Mouse (Mus musculus) kidney, adult 2 months (tissue): ENCODE data around the gene Rpusd4. TPM values are rescaled to one million over a fixed set of nuclear protein-coding genes. Genes with fewer than 3 reads are reported as not detected.
A peak's percentile ranks its signal among the peaks of the same experiment; 100 is the strongest.

Experiments
- DNase-seq: peaks from one replicate; pipeline ENCODE4 v3.0.0; 2021
- H3K27ac ChIP-seq: fragments of 200-500 bp; 2 replicates; pipeline ENCODE4 v1.5.1; 2012; ENCODE audit warnings: low read depth, low read length, control low read depth, inconsistent platforms; ENCODE audit not compliant: insufficient read depth
- H3K27me3 ChIP-seq: fragments of 200-500 bp; replicated peaks from 2 replicates; pipeline ENCODE4 v1.6.1; 2012; ENCODE audit warnings: mild to moderate bottlenecking, moderate library complexity, low read length, inconsistent platforms; ENCODE audit not compliant: control insufficient read depth, insufficient read depth
- H3K36me3 ChIP-seq: fragments of 200-500 bp; 2 replicates; pipeline ENCODE4 v1.6.1; 2012; ENCODE audit warnings: mild to moderate bottlenecking, moderate library complexity, low read length, inconsistent platforms; ENCODE audit not compliant: control insufficient read depth, insufficient read depth
- H3K4me1 ChIP-seq: fragments of 200-500 bp; 2 replicates; pipeline ENCODE4 v1.6.1; 2011; ENCODE audit warnings: low read length; ENCODE audit not compliant: control insufficient read depth, insufficient read depth
- H3K4me3 ChIP-seq: fragments of 200-500 bp; 2 replicates; pipeline ENCODE4 v1.5.1; 2011; ENCODE audit warnings: mild to moderate bottlenecking, low read depth, low read length, control low read depth; ENCODE audit not compliant: insufficient read depth
- CTCF ChIP-seq: fragments of 200-500 bp; conservative IDR thresholded peaks from 2 replicates; pipeline ENCODE4 v1.5.1; 2011; ENCODE audit warnings: low read depth, mild to moderate bottlenecking, control low read depth, low read length, moderate library complexity, mixed read lengths; ENCODE audit not compliant: insufficient read depth, insufficient read length
- POLR2A ChIP-seq: fragments of 200-500 bp; IDR thresholded peaks from one replicate; pipeline ENCODE4 v1.6.1; 2011; ENCODE audit warnings: low read depth, low read length, control low read depth
- WGBS: fragments of 180-500 bp; shearing (Covaris S2); methylation state at CpG from one replicate; pipeline ENCODE4 v1.1.7; 2018; 5-methylcytosine and 5-hydroxymethylcytosine counted together
- polyA plus RNA-seq: library from polyadenylated mRNA; depleted of rRNA; stranded (reverse); fragments of >200 nt; gene quantifications from 2 replicates; pipeline ENCODE4 v1.2.3, GENCODE M21; 2012

The Rpusd4 gene
- polyA plus RNA-seq, 1 experiment, result 10.1 TPM

GRCm38 (mm10) chr9:35283415-35284069, 15.9 kb downstream of the Rpusd4 start:
- Histone ChIP-seq H3K27ac (no peak overlapping the region), H3K4me3 (no peak overlapping the region), H3K36me3 (no peaks in the 10 kb centered on the region), H3K4me1 (no peaks in the 10 kb centered on the region), H3K27me3 (no peaks in the 10 kb centered on the region)
- WGBS, result 73% methylated on average over 13 of the region's 13 CpGs
- TF ChIP-seq POLR2A (no peak), CTCF (no peak)
- DNase-seq, result peak; percentile 27

DNA sequence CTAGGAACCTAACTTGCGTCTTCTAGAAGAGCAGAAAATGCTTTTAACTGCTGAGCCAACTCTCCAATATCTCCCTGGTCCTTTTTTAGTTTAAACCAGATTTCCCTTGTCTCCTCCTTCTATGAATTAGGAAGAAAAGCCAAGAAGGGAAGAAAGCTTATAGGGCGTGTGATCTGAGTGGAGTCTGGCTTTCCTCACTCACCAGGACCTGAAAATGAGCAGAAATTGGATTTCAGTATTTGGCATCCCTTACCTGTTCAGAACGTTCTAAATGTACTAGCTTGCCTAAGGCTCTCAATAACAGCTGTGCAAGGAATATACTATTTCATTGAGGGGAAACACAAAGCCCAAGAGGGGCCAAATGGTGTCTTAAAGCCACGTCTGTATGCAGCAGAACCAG, 16.7 kb downstream of the Rpusd4 start:
- Histone ChIP-seq H3K4me1 (no peaks in the 10 kb centered on the region), H3K27ac (no peak overlapping the region), H3K27me3 (no peaks in the 10 kb centered on the region), H3K4me3 (no peak overlapping the region), H3K36me3 (no peaks in the 10 kb centered on the region)
- 92% methylated on average over 4 of the region's 4 CpGs for WGBS
- DNase-seq, result no peak
- TF ChIP-seq CTCF (no peak), POLR2A (no peak)

- 94% methylated on average over 3 of the region's 3 CpGs for whole genome bisulfite sequencing
- no peak for TF ChIP-seq POLR2A
- no peak for TF ChIP-seq CTCF
- no peaks in the 10 kb centered on the region for H3K27me3 ChIP-seq
Measured at GRCm38 (mm10) chr9:35286351-35286750, 18.7 kb downstream of the Rpusd4 start.

DNA sequence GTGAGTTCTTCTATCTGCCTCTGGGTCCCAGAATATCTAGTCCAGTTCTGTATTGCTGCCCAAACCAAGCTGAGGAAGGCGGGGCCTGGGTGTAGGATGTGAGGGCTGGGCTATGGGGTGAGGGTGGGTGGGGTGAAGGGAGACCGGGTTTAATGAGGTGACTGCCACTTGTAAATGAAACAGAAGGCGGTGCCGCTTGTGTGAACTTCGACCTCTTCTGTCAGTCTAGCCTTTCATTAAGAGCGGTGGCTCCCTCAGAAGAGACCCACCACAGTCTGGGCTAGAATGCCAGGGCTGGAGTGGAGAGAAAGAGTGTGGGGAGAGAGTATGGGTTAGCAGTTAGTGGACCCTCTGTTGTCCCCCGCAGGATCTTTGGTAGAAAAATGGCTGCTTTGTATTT, 22.3 kb downstream of the Rpusd4 start:
- Histone ChIP-seq H3K4me3 (no peak overlapping the region), H3K4me1 (no peaks in the 10 kb centered on the region), H3K36me3 (no peaks in the 10 kb centered on the region), H3K27ac (no peak overlapping the region), H3K27me3 (no peaks in the 10 kb centered on the region)
- DNase-seq, result no peak
- TF ChIP-seq POLR2A (no peak), CTCF (no peak)
- 40% methylated on average over 7 of the region's 7 CpGs for WGBS

More at GRCm38 (mm10) chr9:35286351-35286750, 18.7 kb downstream of the Rpusd4 start:
- H3K36me3 ChIP-seq, result no peaks in the 10 kb centered on the region
- H3K4me1 ChIP-seq, result no peaks in the 10 kb centered on the region
- DNase-seq, result no peak
- no peak overlapping the region for H3K4me3 ChIP-seq
- H3K27ac ChIP-seq, result no peak overlapping the region

- Histone ChIP-seq H3K27ac (no peak overlapping the region), H3K36me3 (no peaks in the 10 kb centered on the region), H3K4me1 (no peaks in the 10 kb centered on the region), H3K27me3 (no peaks in the 10 kb centered on the region), H3K4me3 (no peak overlapping the region)
- 97% methylated on average over 3 of the region's 3 CpGs for WGBS
- no peak for DNase-seq
- TF ChIP-seq POLR2A (no peak), CTCF (no peak)
Measured at GRCm38 (mm10) chr9:35290417-35290816, 22.8 kb downstream of the Rpusd4 start.

DNA sequence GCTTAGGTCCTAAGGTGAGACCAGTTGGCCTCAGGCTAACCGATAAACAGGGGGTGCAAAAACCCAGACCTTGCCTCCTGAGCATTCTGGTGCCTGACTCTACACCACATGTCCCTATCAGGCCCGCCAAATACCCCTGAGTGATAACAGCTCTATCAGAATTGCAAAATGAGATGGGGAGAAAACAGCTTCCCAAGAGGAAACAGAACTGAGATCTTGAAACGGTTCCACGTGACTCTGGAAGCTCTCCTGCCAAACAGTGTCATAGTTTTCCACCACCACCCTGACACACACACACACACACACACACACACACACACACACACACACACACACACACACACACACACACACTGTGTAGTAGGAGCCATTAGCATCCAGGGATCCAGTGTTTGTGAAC, 23.3 kb downstream of the Rpusd4 start:
- Histone ChIP-seq H3K27me3 (no peaks in the 10 kb centered on the region), H3K4me3 (no peak overlapping the region), H3K36me3 (no peaks in the 10 kb centered on the region), H3K4me1 (no peaks in the 10 kb centered on the region), H3K27ac (no peak overlapping the region)
- WGBS, result 67% methylated on average over 4 of the region's 4 CpGs
- no peak for TF ChIP-seq POLR2A
- no peak for TF ChIP-seq CTCF
- DNase-seq, result no peak

DNA sequence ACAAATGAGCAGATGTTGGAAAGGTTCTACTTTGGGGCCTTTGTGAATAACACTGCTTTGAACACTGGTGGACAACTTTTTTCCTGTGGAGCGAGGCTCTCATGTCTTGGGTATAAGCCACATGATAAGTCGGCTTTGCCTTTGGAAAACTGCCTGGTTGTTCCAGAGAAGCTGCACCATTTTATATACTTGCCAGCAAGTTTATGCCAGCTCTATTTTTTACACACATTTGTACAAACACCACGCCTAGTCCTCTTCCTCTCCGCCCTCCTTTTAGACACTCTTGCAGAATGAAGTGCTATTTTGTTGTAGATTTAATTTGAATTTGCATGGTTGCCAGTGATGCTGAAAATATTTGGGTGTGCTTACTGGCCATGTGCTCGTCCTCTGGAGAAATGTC, 25.8 kb downstream of the Rpusd4 start:
- no peaks in the 10 kb centered on the region for H3K36me3 ChIP-seq
- no peak overlapping the region for H3K4me3 ChIP-seq
- H3K27ac ChIP-seq, result no peak overlapping the region
- H3K27me3 ChIP-seq, result no peaks in the 10 kb centered on the region
- DNase-seq, result no peak
- WGBS, result 86% methylated on average over 5 of the region's 5 CpGs
- no peaks in the 10 kb centered on the region for H3K4me1 ChIP-seq
- no peak for TF ChIP-seq CTCF
- TF ChIP-seq POLR2A, result no peak

GRCm38 (mm10) chr9:35297791-35298190, 30.1 kb downstream of the Rpusd4 start:
- no peak overlapping the region for H3K27ac ChIP-seq
- no peak for DNase-seq
- H3K36me3 ChIP-seq, result no peaks in the 10 kb centered on the region
- H3K27me3 ChIP-seq, result no peaks in the 10 kb centered on the region
- no peaks in the 10 kb centered on the region for H3K4me1 ChIP-seq
- H3K4me3 ChIP-seq, result no peak overlapping the region
- no peak for TF ChIP-seq POLR2A
- no peak for TF ChIP-seq CTCF
